Mouse (Mus musculus) cerebellum, adult 9-11 months (tissue): ENCODE data around the gene Lrig2.

Source experiments
- DNase-seq: peaks from one replicate; pipeline ENCODE4 v3.0.0; 2022

The Lrig2 gene

GRCm38 (mm10) chr3:104501648-104502047 lies 10.1 kb downstream of the Lrig2 start:
- DNase-seq = no peak

- DNase-seq = no peak
Measured at GRCm38 (mm10) chr3:104500881-104501280, 10.8 kb downstream of the Lrig2 start.

GRCm38 (mm10) chr3:104496176-104496575 lies 15.5 kb downstream of the Lrig2 start:
- DNase-seq = no peak

- DNase-seq = peak; percentile 18
Measured at GRCm38 (mm10) chr3:104480946-104481719, 30.6 kb downstream of the Lrig2 start.

- DNase-seq = no peak
Measured at GRCm38 (mm10) chr3:104478056-104478455, 33.7 kb downstream of the Lrig2 start.

- no peak for DNase-seq
Measured at GRCm38 (mm10) chr3:104469421-104469820, 42.3 kb downstream of the Lrig2 start.

- DNase-seq = no peak
Measured at GRCm38 (mm10) chr3:104461226-104461625, 50.5 kb downstream of the Lrig2 start.

GRCm38 (mm10) chr3:104458588-104458987 lies 53.1 kb downstream of the Lrig2 start:
- DNase-seq = no peak

- DNase-seq = no peak
Measured at GRCm38 (mm10) chr3:104455506-104456275, 56.0 kb downstream of the Lrig2 start.

- no peak for DNase-seq
Measured at GRCm38 (mm10) chr3:104447240-104447639, 64.5 kb downstream of the Lrig2 start.

GRCm38 (mm10) chr3:104446689-104447088 lies 65.0 kb downstream of the Lrig2 start:
- DNase-seq = no peak

GRCm38 (mm10) chr3:104445576-104445975 lies 66.1 kb downstream of the Lrig2 start:
- DNase-seq = peak; percentile 50

- no peak for DNase-seq
Measured at GRCm38 (mm10) chr3:104444946-104445460, 66.7 kb downstream of the Lrig2 start.

- no peak for DNase-seq
Measured at GRCm38 (mm10) chr3:104444082-104444481, 67.6 kb downstream of the Lrig2 start.

- DNase-seq = peak; percentile 38
Measured at GRCm38 (mm10) chr3:104442357-104442756, 69.4 kb downstream of the Lrig2 start.

GRCm38 (mm10) chr3:104441870-104442283 lies 69.8 kb downstream of the Lrig2 start:
- peak; percentile 92 for DNase-seq

GRCm38 (mm10) chr3:104441435-104441834 lies 70.3 kb downstream of the Lrig2 start:
- peak; percentile 20 for DNase-seq

GRCm38 (mm10) chr3:104438777-104439176 lies 72.9 kb downstream of the Lrig2 start:
- DNase-seq = no peak

- no peak for DNase-seq
Measured at GRCm38 (mm10) chr3:104437576-104437975, 74.1 kb downstream of the Lrig2 start.

- DNase-seq = no peak
Measured at GRCm38 (mm10) chr3:104435947-104436346, 75.8 kb downstream of the Lrig2 start.

- no peak for DNase-seq
Measured at GRCm38 (mm10) chr3:104434246-104434696, 77.4 kb downstream of the Lrig2 start.

- DNase-seq = no peak
Measured at GRCm38 (mm10) chr3:104432651-104433050, 79.1 kb downstream of the Lrig2 start.

- DNase-seq = no peak
Measured at GRCm38 (mm10) chr3:104431848-104432159, 79.9 kb downstream of the Lrig2 start.
